Mouse (Mus musculus): ENCODE measurements around the gene Prkrip1. TPM values are rescaled to one million over a fixed set of nuclear protein-coding genes. Genes with fewer than 3 reads are reported as not detected.

The Prkrip1 gene
- polyA plus RNA-seq, 2 experiments, result 16.0 to 25.0 TPM

GRCm38 (mm10) chr5:136244762-136245540 lies 46.2 kb upstream of the Prkrip1 start:
- Histone ChIP-seq H3K27ac (no peak overlapping the region), H3K9me3 (ENCODE audit: control insufficient read depth, low read length) (no peaks in the 10 kb centered on the region), H3K4me3 (ENCODE audit: insufficient read depth in 1 of 2, low read depth in 2 of 2, low read length in 2 of 2) (peak overlapping the region; percentile 47 to 57), H3K4me1 (replicated peaks; ENCODE audit: control insufficient read depth in 2 of 2, insufficient read depth in 2 of 2, low read length in 1 of 2) (0 out of 4 replicates have a peak, but pooled peaks cover 0 to 3% of the 10 kb centered on the region in 2 experiments), H3K4me2 (ENCODE audit: low read depth) (peak overlapping the region; percentile 72), H3K9ac (replicated peaks) (no peak overlapping the region), H3K27me3 (ENCODE audit: control insufficient read depth, insufficient read depth, low read length) (peaks cover 9% of the 10 kb centered on the region), H3K36me3 (replicated peaks; ENCODE audit: control insufficient read depth, insufficient read depth, low read depth) (no peaks in the 10 kb centered on the region)
- TF ChIP-seq EP300 (IDR thresholded peaks at IDR 0.05; ENCODE audit: low read depth), result no peak
- no peak for TF ChIP-seq CTCF (IDR thresholded peaks at IDR 0.05; ENCODE audit: low read depth)
- DNase-seq (ENCODE audit: low read depth in 3 of 3, low spot score in 3 of 3), result no peak
- under 1% methylated on average over 50 of the region's 57 CpGs for WGBS (ENCODE audit: insufficient replicate concordance)
- peak; percentile 61 for ATAC-seq (ENCODE audit: insufficient read depth)

- H3K36me3 ChIP-seq (replicated peaks; ENCODE audit: control insufficient read depth, insufficient read depth, low read depth), result no peaks in the 10 kb centered on the region
- ATAC-seq (ENCODE audit: insufficient read depth), result peak; percentile 30
- H3K27ac ChIP-seq, result no peak overlapping the region
Measured at GRCm38 (mm10) chr5:136243851-136244761, 45.3 kb upstream of the Prkrip1 start.

GRCm38 (mm10) chr5:136241161-136241560 lies 42.4 kb upstream of the Prkrip1 start:
- peaks cover 9% of the 10 kb centered on the region for H3K27me3 ChIP-seq (ENCODE audit: control insufficient read depth, insufficient read depth, low read length)

More at GRCm38 (mm10) chr5:136243851-136244761, 45.3 kb upstream of the Prkrip1 start:
- DNase-seq (ENCODE audit: low read depth in 3 of 3, low spot score in 3 of 3), result no peak
- H3K4me3 ChIP-seq (ENCODE audit: insufficient read depth in 1 of 2, low read depth in 2 of 2, low read length in 2 of 2), result peak overlapping the region; percentile 47 to 57
- H3K9ac ChIP-seq (replicated peaks), result no peak overlapping the region
- peak overlapping the region; percentile 72 for H3K4me2 ChIP-seq (ENCODE audit: low read depth)
- 0 out of 4 replicates have a peak, but pooled peaks cover 0 to 3% of the 10 kb centered on the region in 2 experiments for H3K4me1 ChIP-seq (replicated peaks; ENCODE audit: control insufficient read depth in 2 of 2, insufficient read depth in 2 of 2, low read length in 1 of 2)
- no peak for TF ChIP-seq CTCF (IDR thresholded peaks at IDR 0.05; ENCODE audit: low read depth)
- no peak for TF ChIP-seq EP300 (IDR thresholded peaks at IDR 0.05; ENCODE audit: low read depth)
- H3K27me3 ChIP-seq (ENCODE audit: control insufficient read depth, insufficient read depth, low read length), result peaks cover 9% of the 10 kb centered on the region
- H3K9me3 ChIP-seq (ENCODE audit: control insufficient read depth, low read length), result no peaks in the 10 kb centered on the region
- WGBS (ENCODE audit: insufficient replicate concordance), result under 1% methylated on average over 59 of the region's 67 CpGs

GRCm38 (mm10) chr5:136240381-136240780 lies 41.6 kb upstream of the Prkrip1 start:
- TF ChIP-seq EP300 (IDR thresholded peaks at IDR 0.05; ENCODE audit: low read depth) (no peak), CTCF (IDR thresholded peaks at IDR 0.05; ENCODE audit: low read depth) (no peak)
- no peak overlapping the region for H3K27ac ChIP-seq
- no peaks in the 10 kb centered on the region for H3K36me3 ChIP-seq (replicated peaks; ENCODE audit: control insufficient read depth, insufficient read depth, low read depth)
- H3K27me3 ChIP-seq (ENCODE audit: control insufficient read depth, insufficient read depth, low read length), result peaks cover 9% of the 10 kb centered on the region
- no peak for DNase-seq (ENCODE audit: low read depth in 3 of 3, low spot score in 3 of 3)
- no peak for ATAC-seq (ENCODE audit: insufficient read depth)
- WGBS (ENCODE audit: insufficient replicate concordance), result 65% methylated on average over 1 of the region's 1 CpGs
- H3K4me2 ChIP-seq (ENCODE audit: low read depth), result no peak overlapping the region
- 0 out of 4 replicates have a peak, but pooled peaks cover 0 to 3% of the 10 kb centered on the region in 2 experiments for H3K4me1 ChIP-seq (replicated peaks; ENCODE audit: control insufficient read depth in 2 of 2, insufficient read depth in 2 of 2, low read length in 1 of 2)
- H3K9ac ChIP-seq (replicated peaks), result no peak overlapping the region
- H3K4me3 ChIP-seq (ENCODE audit: insufficient read depth in 1 of 2, low read depth in 2 of 2, low read length in 2 of 2), result no peak overlapping the region
- no peaks in the 10 kb centered on the region for H3K9me3 ChIP-seq (ENCODE audit: control insufficient read depth, low read length)

More at GRCm38 (mm10) chr5:136241161-136241560, 42.4 kb upstream of the Prkrip1 start:
- ATAC-seq (ENCODE audit: insufficient read depth) (no peak), DNase-seq (ENCODE audit: low read depth in 3 of 3, low spot score in 3 of 3) (no peak)
- H3K27ac ChIP-seq, result no peak overlapping the region
- H3K9ac ChIP-seq (replicated peaks), result no peak overlapping the region
- no peaks in the 10 kb centered on the region for H3K36me3 ChIP-seq (replicated peaks; ENCODE audit: control insufficient read depth, insufficient read depth, low read depth)
- no peaks in the 10 kb centered on the region for H3K9me3 ChIP-seq (ENCODE audit: control insufficient read depth, low read length)
- 0 out of 4 replicates have a peak, but pooled peaks cover 0 to 3% of the 10 kb centered on the region in 2 experiments for H3K4me1 ChIP-seq (replicated peaks; ENCODE audit: control insufficient read depth in 2 of 2, insufficient read depth in 2 of 2, low read length in 1 of 2)
- H3K4me3 ChIP-seq (ENCODE audit: insufficient read depth in 1 of 2, low read depth in 2 of 2, low read length in 2 of 2), result no peak overlapping the region
- no peak for TF ChIP-seq EP300 (IDR thresholded peaks at IDR 0.05; ENCODE audit: low read depth)
- TF ChIP-seq CTCF (IDR thresholded peaks at IDR 0.05; ENCODE audit: low read depth), result no peak
- H3K4me2 ChIP-seq (ENCODE audit: low read depth), result no peak overlapping the region
- 68% methylated on average over 6 of the region's 6 CpGs for WGBS (ENCODE audit: insufficient replicate concordance)
